Mouse (Mus musculus): ENCODE data around the gene Tap2.

DNA sequence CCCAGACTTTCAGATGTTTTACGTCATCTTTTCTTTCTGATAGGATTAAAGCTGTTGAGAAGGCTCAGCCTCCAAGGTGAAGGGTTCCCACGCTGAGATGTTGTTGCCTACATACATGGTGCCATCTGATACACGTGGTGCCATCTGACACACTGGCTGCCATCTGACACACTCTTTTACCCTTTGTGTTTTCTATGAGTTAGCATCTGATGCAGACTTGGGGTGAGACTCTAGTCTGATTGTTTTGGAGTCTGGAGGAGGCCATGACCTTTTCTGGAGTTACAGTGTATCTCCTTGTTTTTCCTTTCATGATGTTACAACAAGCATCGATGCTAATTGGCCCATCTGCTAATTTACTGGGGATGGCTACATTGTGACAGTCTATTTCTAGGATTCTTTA lies 41.3 kb downstream of the Tap2 start:
- no peak for TF ChIP-seq POLR2A (IDR thresholded peaks at IDR 0.05; ENCODE audit: extremely low read depth, insufficient read depth, low read length)
- TF ChIP-seq CTCF (IDR thresholded peaks at IDR 0.05; ENCODE audit: low read depth, low read length) = no peak

Data from liver, adult 2 months (tissue).